Mouse (Mus musculus): ENCODE measurements at regions not wholly inside any gene's neighbourhood (a gene's known extent, or its start where the extent isn't known, plus 50 kb on each side); places are given as distances from the start of the nearest gene placed in this dataset.
A peak's percentile ranks its signal among the peaks of the same experiment; 100 is the strongest.

- TF ChIP-seq CTCF (IDR thresholded peaks at IDR 0.05; ENCODE audit: low read depth): 0 out of 2 replicates have a peak, but pooled peaks have one; percentile 2
- no peak for TF ChIP-seq EP300 (IDR thresholded peaks at IDR 0.05; ENCODE audit: low read depth)
Observed at GRCm38 (mm10) chr13:39907720-39908119, 453.5 kb downstream of the Ofcc1 start.
